ENCODE assay signal across 8 mouse cellular contexts in the genomic region with DNA sequence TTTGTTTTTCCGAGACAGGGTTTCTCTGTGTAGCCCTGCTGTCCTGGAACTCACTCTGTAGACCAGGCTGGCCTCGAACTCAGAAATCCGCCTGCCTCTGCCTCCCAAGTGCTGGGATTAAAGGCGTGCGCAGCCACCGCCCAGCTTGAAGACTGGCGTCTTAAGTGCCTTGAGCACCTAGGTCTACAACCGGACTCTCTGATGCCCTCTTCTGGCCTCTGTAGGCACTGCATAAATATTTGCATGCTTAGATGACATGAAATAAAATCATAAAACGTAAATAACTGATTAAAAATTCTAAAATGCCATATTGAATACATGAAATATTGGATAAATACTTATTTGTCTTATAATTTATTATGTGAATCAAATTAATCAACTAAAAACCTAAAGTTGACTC. TPM values are rescaled to one million over a fixed set of nuclear protein-coding genes. Genes with fewer than 3 reads are reported as not detected.
DNase-seq lines count a peak whose midpoint lies in the region.

No protein-coding gene starts in this region.

- DNase-seq in 416B (ENCODE audit: low read depth) (peak; percentile 73), liver (peak; percentile 76)
- DNase-seq in adrenal gland, adult (ENCODE audit: inconsistent age in 2 of 2, low spot score in 1 of 2), result peak; percentile 46 to 85
- DNase-seq in cerebellum, postnatal 25 days, result peak; percentile 56 to 81
- DNase-seq in gastrocnemius, adult 8-10 months (ENCODE audit: low spot score in 2 of 2), result peak; percentile 27 to 54
- peak; percentile 61 for DNase-seq in kidney, adult 18-20 months
- peak; percentile 79 for DNase-seq in naive thymus-derived CD4-positive, alpha-beta T cell, adult 2 months (ENCODE audit: low read depth)
- DNase-seq in spleen, postnatal 4 days (ENCODE audit: low spot score in 2 of 2), result peak; percentile 72 to 86

RNA-seq across cellular contexts. Expression of a gene that starts 26.7 kb away (rescaled TPM):
- total RNA-seq in gastrocnemius, adult 8-10 months (2022), result 100 to 1,000 TPM; 405 to 451 (median 426) TPM

RNA-seq across cellular contexts. Expression of a gene that starts 26.8 kb away (rescaled TPM):
- 10 to 100 TPM; 70.4 to 74.4 (median 71.9) TPM for total RNA-seq in gastrocnemius, adult 8-10 months (2022)

RNA-seq across cellular contexts. Expression of a gene that starts 27.0 kb away (rescaled TPM):
- total RNA-seq in gastrocnemius, adult 8-10 months (2022), result 1 to 10 TPM; 6.5 to 7.6 (median 6.8) TPM

Comparison
In these comparisons a context has a peak if more than half of its experiments do, and no peak if none do; other contexts are left out.
1. Peak in every context shown above with its lines: DNase-seq.